Mouse (Mus musculus) MEL (cell line): ENCODE measurements at regions not wholly inside any gene's neighbourhood (a gene's known extent, or its start where the extent isn't known, plus 50 kb on each side); places are given as distances from the start of the nearest gene placed in this dataset.
"Not testable (repeated sequence)": the region's sequence is repeated elsewhere in the genome, so short reads cannot be mapped to it uniquely, and the experiment has no call there.

Experiments used
- DNase-seq: peaks from one replicate; pipeline ENCODE4 v3.0.0; 2011; ENCODE audit warnings: low read depth, low spot score
- H3K27ac ChIP-seq: 2 replicates; pipeline ENCODE4 v1.5.1; 2012; ENCODE audit warnings: low read depth, mild to moderate bottlenecking, control low read depth, low read length, moderate library complexity; ENCODE audit not compliant: control insufficient read depth
- H3K27me3 ChIP-seq, 2 experiments: fragments of 150-350 bp in 1 of 2; sonication (generic) in 1 of 2; 2 replicates each; pipeline ENCODE4 v1.6.1; 2012; ENCODE audit warnings: low read length in 2 of 2, mild to moderate bottlenecking in 2 of 2, improper control_type of control experiment in 1 of 2, moderate library complexity in 1 of 2; ENCODE audit not compliant: insufficient read depth in 2 of 2, control insufficient read depth in 1 of 2
- H3K36me3 ChIP-seq, 2 experiments: 2 replicates each; pipeline ENCODE4 v1.6.1; 2012 to 2014; ENCODE audit warnings: low read length in 2 of 2, improper control_type of control experiment in 1 of 2, inconsistent platforms in 1 of 2, mild to moderate bottlenecking in 1 of 2; ENCODE audit not compliant: insufficient read depth in 2 of 2, control insufficient read depth in 1 of 2
- H3K4me1 ChIP-seq, 2 experiments: fragments of 150-350 bp in 1 of 2; sonication (generic) in 1 of 2; 2 replicates each; pipeline ENCODE4 v1.6.1; 2012; ENCODE audit warnings: low read length in 2 of 2, improper control_type of control experiment in 1 of 2, mild to moderate bottlenecking in 1 of 2; ENCODE audit not compliant: insufficient read depth in 2 of 2, control insufficient read depth in 1 of 2
- H3K4me3 ChIP-seq, 2 experiments: fragments of 150-350 bp in 1 of 2; sonication (generic) in 1 of 2; 2 replicates each; pipeline ENCODE4 v1.5.1; 2012; ENCODE audit warnings: low read depth in 2 of 2, low read length in 2 of 2, mild to moderate bottlenecking in 2 of 2, moderate library complexity in 2 of 2, control low read depth in 1 of 2, improper control_type of control experiment in 1 of 2; ENCODE audit not compliant: control insufficient read depth in 1 of 2, insufficient read depth in 1 of 2
- H3K79me2 ChIP-seq: 2 replicates; pipeline ENCODE4 v1.6.1; 2012; ENCODE audit warnings: mild to moderate bottlenecking, low read length, moderate library complexity; ENCODE audit not compliant: control insufficient read depth, poor library complexity, insufficient read depth
- H3K9ac ChIP-seq: 2 replicates; pipeline ENCODE4 v1.6.1; 2012; ENCODE audit warnings: low read depth, mild to moderate bottlenecking, control low read depth, low read length, moderate library complexity; ENCODE audit not compliant: control insufficient read depth, poor library complexity, severe bottlenecking
- H3K9me3 ChIP-seq: fragments of 150-350 bp; sonication (generic); replicated peaks from 2 replicates; pipeline ENCODE4 v1.6.1; 2012; ENCODE audit warnings: mild to moderate bottlenecking, low read length, improper control_type of control experiment, moderate library complexity; ENCODE audit not compliant: insufficient read depth
- E2F4 ChIP-seq: IDR thresholded peaks from 2 replicates; pipeline ENCODE4 v1.6.1; 2011; ENCODE audit warnings: low read depth, low read length, improper control_type of control experiment, borderline replicate concordance
- GABPA ChIP-seq: IDR thresholded peaks from 2 replicates; pipeline ENCODE4 v1.6.1; 2012; ENCODE audit warnings: low read depth, mild to moderate bottlenecking, inconsistent platforms, low read length, improper control_type of control experiment, moderate library complexity
- HCFC1 ChIP-seq: IDR thresholded peaks from 2 replicates; pipeline ENCODE4 v1.6.1; 2012; ENCODE audit warnings: low read depth, mild to moderate bottlenecking, inconsistent platforms, low read length, improper control_type of control experiment, moderate library complexity
- KAT2A ChIP-seq: conservative IDR thresholded peaks from 2 replicates; pipeline ENCODE4 v1.6.1; 2012; ENCODE audit warnings: low read depth, low read length, improper control_type of control experiment, inconsistent platforms
- MYB ChIP-seq: IDR thresholded peaks from 2 replicates; pipeline ENCODE4 v1.6.1; 2011; ENCODE audit warnings: mild to moderate bottlenecking, low read depth, low read length, improper control_type of control experiment
- NELFE ChIP-seq: IDR thresholded peaks from 2 replicates; pipeline ENCODE4 v1.6.1; 2011; ENCODE audit warnings: low read depth, low read length, improper control_type of control experiment
- POLR2AphosphoS5 ChIP-seq: IDR thresholded peaks from 2 replicates; pipeline ENCODE4 v1.6.1; 2012; ENCODE audit warnings: low read depth, borderline replicate concordance, mild to moderate bottlenecking, inconsistent platforms, low read length, moderate library complexity, mixed read lengths
- SMC3 ChIP-seq: IDR thresholded peaks from 2 replicates; pipeline ENCODE4 v1.6.1; 2011; ENCODE audit warnings: low read depth, low read length, improper control_type of control experiment
- UBTF ChIP-seq: IDR thresholded peaks from 2 replicates; pipeline ENCODE4 v1.6.1; 2012; ENCODE audit warnings: low read depth, mild to moderate bottlenecking, inconsistent platforms, low read length, improper control_type of control experiment, moderate library complexity, borderline replicate concordance; ENCODE audit not compliant: insufficient read depth
- USF1 ChIP-seq: IDR thresholded peaks from 2 replicates; pipeline ENCODE4 v1.6.1; 2014; ENCODE audit warnings: low read depth, mild to moderate bottlenecking, inconsistent platforms, low read length, improper control_type of control experiment, moderate library complexity
- ZC3H11A ChIP-seq: IDR thresholded peaks from 2 replicates; pipeline ENCODE4 v1.6.1; 2012; ENCODE audit warnings: low read depth, mild to moderate bottlenecking, inconsistent platforms, low read length, improper control_type of control experiment

- Histone ChIP-seq H3K9me3 (no peaks in the 10 kb centered on the region), H3K27ac (no peak overlapping the region), H3K9ac (no peak overlapping the region), H3K79me2 (no peaks in the 10 kb centered on the region), H3K27me3 (no peaks in the 10 kb centered on the region), H3K4me1 (no peaks in the 10 kb centered on the region), H3K36me3 (no peaks in the 10 kb centered on the region), H3K4me3 (no peak overlapping the region)
- no peak for TF ChIP-seq NELFE
- TF ChIP-seq MYB = no peak
- DNase-seq = no peak
Observed at GRCm38 (mm10) chr3:6087267-6087666, 336.7 kb downstream of the Gm8797 start.

DNA sequence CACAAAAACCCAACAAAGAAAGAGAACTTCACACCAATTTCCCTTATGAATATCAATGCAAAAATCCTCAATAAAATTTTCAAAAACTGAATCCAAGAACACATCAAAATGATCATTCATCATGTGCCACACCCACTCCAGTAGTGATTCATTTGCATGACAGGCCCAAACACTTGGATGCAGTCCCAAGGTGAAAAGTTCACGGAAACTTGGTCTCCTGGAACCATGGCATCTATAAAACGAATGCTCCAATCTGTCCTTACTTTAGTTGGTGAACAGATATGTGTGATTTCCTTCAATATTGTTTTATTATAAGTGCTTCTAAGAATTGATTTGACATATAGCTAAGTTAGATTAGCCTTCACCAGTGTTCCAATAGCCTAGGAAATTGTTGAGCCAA is 343.3 kb downstream of the Gm8797 start:
- no peak overlapping the region for H3K4me3 ChIP-seq
- H3K9ac ChIP-seq = no peak overlapping the region
- no peaks in the 10 kb centered on the region for H3K79me2 ChIP-seq
- H3K27me3 ChIP-seq = no peaks in the 10 kb centered on the region
- H3K4me1 ChIP-seq = no peaks in the 10 kb centered on the region
- H3K9me3 ChIP-seq = no peaks in the 10 kb centered on the region
- TF ChIP-seq USF1 = no peak
- TF ChIP-seq KAT2A = no peak
- no peak for TF ChIP-seq E2F4
- no peak for TF ChIP-seq HCFC1
- TF ChIP-seq POLR2AphosphoS5 = no peak
- TF ChIP-seq ZC3H11A = no peak
- no peak for TF ChIP-seq GABPA
- TF ChIP-seq UBTF = no peak
- TF ChIP-seq SMC3 = no peak
- H3K36me3 ChIP-seq = no peaks in the 10 kb centered on the region
- no peak overlapping the region for H3K27ac ChIP-seq
- DNase-seq = no peak

DNA sequence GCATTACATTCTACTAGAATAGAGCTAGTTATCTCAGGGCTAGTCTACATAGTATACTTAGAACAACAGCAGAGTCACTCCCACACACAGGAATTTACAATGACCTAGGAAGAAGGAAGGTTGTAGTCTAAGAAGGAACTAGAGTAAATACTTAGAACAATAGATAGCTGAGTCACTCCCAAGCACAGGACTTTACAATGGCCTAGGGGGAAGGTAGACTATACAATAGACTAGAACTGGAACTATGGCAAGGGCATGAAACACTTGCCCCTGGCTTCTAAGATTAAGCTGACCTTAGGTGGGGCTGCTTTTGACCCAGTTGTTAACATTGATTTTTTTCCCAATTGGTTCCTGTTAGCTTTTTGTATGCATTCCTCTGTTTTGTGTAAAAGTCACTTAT is 343.8 kb downstream of the Gm8797 start:
- not testable (repeated sequence) for DNase-seq, H3K79me2 ChIP-seq, H3K4me1 ChIP-seq, H3K4me3 ChIP-seq, H3K9me3 ChIP-seq, H3K9ac ChIP-seq, H3K27ac ChIP-seq, H3K27me3 ChIP-seq, H3K36me3 ChIP-seq
